Mouse (Mus musculus) ES-Bruce4 (cell line): Measurements from ENCODE around the gene Dab2ip. TPM values are rescaled to one million over a fixed set of nuclear protein-coding genes. Genes with fewer than 3 reads are reported as not detected.

ENCODE experiments used
- H3K27ac ChIP-seq: 2 replicates; pipeline ENCODE4 v1.5.1; 2012; ENCODE audit warnings: low read length, inconsistent platforms; ENCODE audit not compliant: insufficient read depth
- H3K27me3 ChIP-seq: 2 replicates; pipeline ENCODE4 v1.6.1; 2012; ENCODE audit warnings: mild to moderate bottlenecking, low read length, inconsistent platforms; ENCODE audit not compliant: control insufficient read depth, poor library complexity, insufficient read depth, severe bottlenecking
- H3K36me3 ChIP-seq: 2 replicates; pipeline ENCODE4 v1.6.1; 2012; ENCODE audit warnings: inconsistent platforms, mild to moderate bottlenecking, low read length, moderate library complexity; ENCODE audit not compliant: control insufficient read depth, poor library complexity, insufficient read depth, severe bottlenecking
- H3K4me1 ChIP-seq: one replicate; pipeline ENCODE4 v1.8.1; 2011; ENCODE audit warnings: low read length; ENCODE audit not compliant: control insufficient read depth, insufficient read depth
- H3K4me3 ChIP-seq: 2 replicates; pipeline ENCODE4 v1.5.1; 2011; ENCODE audit warnings: low read depth, mild to moderate bottlenecking, low read length
- H3K9ac ChIP-seq: 2 replicates; pipeline ENCODE4 v1.6.1; 2012; ENCODE audit warnings: low read depth, mild to moderate bottlenecking, inconsistent platforms; ENCODE audit not compliant: poor library complexity, severe bottlenecking
- H3K9me3 ChIP-seq: replicated peaks from 2 replicates; pipeline ENCODE4 v1.6.1; 2012; ENCODE audit warnings: mild to moderate bottlenecking, low read length, inconsistent platforms; ENCODE audit not compliant: control insufficient read depth, poor library complexity, insufficient read depth, severe bottlenecking
- CTCF ChIP-seq: IDR thresholded peaks from one replicate; pipeline ENCODE4 v1.8.1; 2011; ENCODE audit warnings: low read depth, low read length
- EP300 ChIP-seq: IDR thresholded peaks from 2 replicates; pipeline ENCODE4 v1.6.1; 2011; ENCODE audit warnings: low read depth, low read length; ENCODE audit not compliant: insufficient read depth
- POLR2A ChIP-seq: IDR thresholded peaks from one replicate; pipeline ENCODE4 v1.8.1; 2011; ENCODE audit warnings: low read length; ENCODE audit not compliant: insufficient read depth
- polyA plus RNA-seq: library from polyadenylated mRNA; stranded (reverse); fragments of >200 nt; gene quantifications from 2 replicates; pipeline ENCODE4 v1.2.4, GENCODE M21; 2011; ENCODE audit warnings: low read depth; ENCODE audit not compliant: missing spikeins, insufficient read depth, insufficient read length

Dab2ip gene
- polyA plus RNA-seq, 1 experiment: 29.4 TPM

GRCm38 (mm10) chr2:35640576-35640975 is 82.5 kb downstream of the Dab2ip start:
- H3K4me1 ChIP-seq: peaks cover 2% of the 10 kb centered on the region
- H3K9ac ChIP-seq: no peak overlapping the region
- H3K4me3 ChIP-seq: no peak overlapping the region
- H3K27me3 ChIP-seq: no peaks in the 10 kb centered on the region
- H3K36me3 ChIP-seq: no peaks in the 10 kb centered on the region
- H3K9me3 ChIP-seq: no peaks in the 10 kb centered on the region
- TF ChIP-seq CTCF (no peak), POLR2A (no peak), EP300 (no peak)
- H3K27ac ChIP-seq: no peak overlapping the region

- Histone ChIP-seq H3K27ac (no peak overlapping the region), H3K27me3 (no peaks in the 10 kb centered on the region), H3K9ac (no peak overlapping the region), H3K36me3 (no peaks in the 10 kb centered on the region), H3K4me1 (no peaks in the 10 kb centered on the region), H3K4me3 (no peak overlapping the region), H3K9me3 (no peaks in the 10 kb centered on the region)
- no peak for TF ChIP-seq EP300
- no peak for TF ChIP-seq POLR2A
- no peak for TF ChIP-seq CTCF
Observed at GRCm38 (mm10) chr2:35642224-35642623, 84.2 kb downstream of the Dab2ip start.

GRCm38 (mm10) chr2:35646553-35646952 is 88.5 kb downstream of the Dab2ip start:
- H3K9me3 ChIP-seq: no peaks in the 10 kb centered on the region
- H3K27me3 ChIP-seq: no peaks in the 10 kb centered on the region
- H3K4me1 ChIP-seq: no peaks in the 10 kb centered on the region
- no peak overlapping the region for H3K9ac ChIP-seq
- H3K27ac ChIP-seq: no peak overlapping the region
- no peak overlapping the region for H3K4me3 ChIP-seq
- no peaks in the 10 kb centered on the region for H3K36me3 ChIP-seq
- TF ChIP-seq EP300 (no peak), CTCF (no peak), POLR2A (no peak)

DNA sequence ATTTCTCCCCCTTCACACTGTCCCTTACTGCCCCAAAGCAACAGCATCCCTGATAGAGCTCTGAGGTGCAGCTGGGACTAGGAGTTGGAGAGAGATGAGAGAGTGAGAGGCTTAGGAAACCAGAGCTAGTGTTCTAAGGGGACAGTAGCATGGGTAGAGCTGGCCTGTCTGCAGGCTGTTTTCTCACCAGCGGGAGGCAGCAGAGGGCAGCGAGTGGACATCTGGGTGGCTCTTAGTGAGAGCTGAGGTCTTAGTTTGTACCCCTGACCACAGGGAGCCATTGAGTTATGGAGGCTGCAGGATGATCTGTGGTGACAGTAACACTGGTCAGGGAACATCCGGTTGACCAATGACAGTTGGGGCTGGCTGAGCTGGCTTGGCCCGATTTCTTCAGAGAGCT is 91.6 kb downstream of the Dab2ip start:
- H3K9ac ChIP-seq: no peak overlapping the region
- H3K27ac ChIP-seq: no peak overlapping the region
- TF ChIP-seq POLR2A (no peak), CTCF (peak; percentile 89)
- H3K4me1 ChIP-seq: peaks cover 3% of the 10 kb centered on the region
- H3K9me3 ChIP-seq: no peaks in the 10 kb centered on the region
- H3K36me3 ChIP-seq: no peaks in the 10 kb centered on the region
- H3K4me3 ChIP-seq: no peak overlapping the region
- H3K27me3 ChIP-seq: no peaks in the 10 kb centered on the region

GRCm38 (mm10) chr2:35651297-35651731 is 93.2 kb downstream of the Dab2ip start:
- TF ChIP-seq EP300 (no peak), CTCF (no peak)
- H3K4me3 ChIP-seq: no peak overlapping the region
- H3K4me1 ChIP-seq: peaks cover 3% of the 10 kb centered on the region
- no peak overlapping the region for H3K9ac ChIP-seq
- H3K27ac ChIP-seq: no peak overlapping the region
- H3K9me3 ChIP-seq: no peaks in the 10 kb centered on the region
- H3K27me3 ChIP-seq: no peaks in the 10 kb centered on the region
- H3K36me3 ChIP-seq: no peaks in the 10 kb centered on the region

GRCm38 (mm10) chr2:35652984-35653383 is 94.9 kb downstream of the Dab2ip start:
- H3K4me3 ChIP-seq: no peak overlapping the region
- no peaks in the 10 kb centered on the region for H3K27me3 ChIP-seq
- H3K4me1 ChIP-seq: peaks cover 3% of the 10 kb centered on the region
- TF ChIP-seq CTCF (no peak), POLR2A (no peak), EP300 (no peak)
- H3K27ac ChIP-seq: no peak overlapping the region
- no peaks in the 10 kb centered on the region for H3K9me3 ChIP-seq
- no peak overlapping the region for H3K9ac ChIP-seq
- no peaks in the 10 kb centered on the region for H3K36me3 ChIP-seq
